Mouse (Mus musculus) embryonic facial prominence, embryonic 13.5 days (tissue): Measurements from ENCODE around the gene Cfap58. TPM values are rescaled to one million over a fixed set of nuclear protein-coding genes. Genes with fewer than 3 reads are reported as not detected.

Source experiments
- ATAC-seq: fragments of 200-750 bp; cut with Nextera tagmentation; 2 replicates; pipeline ENCODE4 v1.8.0; 2017; ENCODE audit warnings: low read depth; ENCODE audit not compliant: insufficient number of reproducible peaks, insufficient read depth, low FRiP score, low TSS enrichment
- H3K27ac ChIP-seq: fragments of 300-500 bp; sonication (generic); 2 replicates; pipeline ENCODE4 v1.5.1; 2015; ENCODE audit warnings: moderate library complexity, mild to moderate bottlenecking, inconsistent platforms
- H3K27me3 ChIP-seq: fragments of 300-500 bp; sonication (generic); 2 replicates; pipeline ENCODE4 v1.6.1; 2015; ENCODE audit warnings: mild to moderate bottlenecking, inconsistent platforms
- H3K36me3 ChIP-seq: fragments of 300-500 bp; sonication (generic); 2 replicates; pipeline ENCODE4 v1.6.1; 2015; ENCODE audit warnings: mild to moderate bottlenecking, inconsistent platforms
- H3K4me1 ChIP-seq: fragments of 300-500 bp; sonication (generic); 2 replicates; pipeline ENCODE4 v1.6.1; 2015; ENCODE audit warnings: inconsistent platforms
- H3K4me2 ChIP-seq: fragments of 300-500 bp; sonication (generic); 2 replicates; pipeline ENCODE4 v1.6.1; 2015; ENCODE audit warnings: moderate library complexity, mild to moderate bottlenecking, inconsistent platforms
- H3K4me3 ChIP-seq: fragments of 300-500 bp; sonication (generic); 2 replicates; pipeline ENCODE4 v1.5.1; 2015; ENCODE audit warnings: mild to moderate bottlenecking, inconsistent platforms
- H3K9ac ChIP-seq: fragments of 300-500 bp; sonication (generic); 2 replicates; pipeline ENCODE4 v1.6.1; 2015; ENCODE audit warnings: mild to moderate bottlenecking, inconsistent platforms
- H3K9me3 ChIP-seq: fragments of 300-500 bp; sonication (generic); 2 replicates; pipeline ENCODE4 v1.6.1; 2016; ENCODE audit warnings: inconsistent platforms
- WGBS: fragments of 180-500 bp; shearing (Covaris S2); methylation state at CpG from one replicate; pipeline ENCODE4 v1.1.7; 2015; ENCODE audit warnings: mixed read lengths; 5-methylcytosine and 5-hydroxymethylcytosine counted together
- polyA plus RNA-seq: library from polyadenylated mRNA; unstranded; fragments of >200 nt; fragmentation: Nextera tagmentation; extraction: Ambion mirVana; gene quantifications from 2 replicates; pipeline ENCODE4 v1.2.1, GENCODE M21; 2015

The Cfap58 gene
- polyA plus RNA-seq, 1 experiment from 2014 or later: 0.17 TPM

GRCm38 (mm10) chr19:48022763-48023162 is 85.3 kb downstream of the Cfap58 start:
- no peak overlapping the region for H3K4me2 ChIP-seq
- ATAC-seq: no peak

GRCm38 (mm10) chr19:48023726-48024125 is 86.3 kb downstream of the Cfap58 start:
- Histone ChIP-seq H3K36me3 (no peaks in the 10 kb centered on the region), H3K4me1 (peaks cover 4% of the 10 kb centered on the region; the same call in 1 of the 2 replicates), H3K27ac (no peak overlapping the region), H3K4me2 (no peak overlapping the region), H3K9me3 (no peaks in the 10 kb centered on the region), H3K27me3 (no peaks in the 10 kb centered on the region), H3K4me3 (no peak overlapping the region), H3K9ac (no peak overlapping the region)
- WGBS: 84% methylated on average over 10 of the region's 10 CpGs
- ATAC-seq: no peak

More at GRCm38 (mm10) chr19:48022763-48023162, 85.3 kb downstream of the Cfap58 start:
- Histone ChIP-seq H3K27me3 (no peaks in the 10 kb centered on the region), H3K27ac (no peak overlapping the region), H3K9me3 (no peaks in the 10 kb centered on the region), H3K9ac (no peak overlapping the region), H3K4me1 (peaks cover 1% of the 10 kb centered on the region; the same call in 1 of the 2 replicates), H3K36me3 (no peaks in the 10 kb centered on the region), H3K4me3 (no peak overlapping the region)
- 86% methylated on average over 5 of the region's 5 CpGs for WGBS

- no peak overlapping the region for H3K4me3 ChIP-seq
- no peaks in the 10 kb centered on the region for H3K9me3 ChIP-seq
- H3K27me3 ChIP-seq: no peaks in the 10 kb centered on the region
- H3K4me2 ChIP-seq: no peak overlapping the region
- peaks cover 4% of the 10 kb centered on the region; the same call in 1 of the 2 replicates for H3K4me1 ChIP-seq
- no peak overlapping the region for H3K9ac ChIP-seq
- no peak for ATAC-seq
- WGBS: 69% methylated on average over 8 of the region's 8 CpGs
- no peaks in the 10 kb centered on the region for H3K36me3 ChIP-seq
- H3K27ac ChIP-seq: no peak overlapping the region
Measured at GRCm38 (mm10) chr19:48025366-48025765, 87.9 kb downstream of the Cfap58 start.

- no peak overlapping the region for H3K4me3 ChIP-seq
- no peaks in the 10 kb centered on the region for H3K9me3 ChIP-seq
- ATAC-seq: no peak
- WGBS: 64% methylated on average over 2 of the region's 2 CpGs
- no peak overlapping the region for H3K4me2 ChIP-seq
- H3K4me1 ChIP-seq: peaks cover 4% of the 10 kb centered on the region; the same call in 1 of the 2 replicates
- no peak overlapping the region for H3K9ac ChIP-seq
- no peaks in the 10 kb centered on the region for H3K27me3 ChIP-seq
- H3K27ac ChIP-seq: no peak overlapping the region
- no peaks in the 10 kb centered on the region for H3K36me3 ChIP-seq
Measured at GRCm38 (mm10) chr19:48026882-48027281, 89.4 kb downstream of the Cfap58 start.

- Histone ChIP-seq H3K9me3 (no peaks in the 10 kb centered on the region), H3K36me3 (no peaks in the 10 kb centered on the region), H3K9ac (no peak overlapping the region), H3K27me3 (no peaks in the 10 kb centered on the region), H3K27ac (no peak overlapping the region), H3K4me2 (no peak overlapping the region), H3K4me3 (no peak overlapping the region), H3K4me1 (no peaks in the 10 kb centered on the region)
- no peak for ATAC-seq
- WGBS: 92% methylated on average over 8 of the region's 8 CpGs
Measured at GRCm38 (mm10) chr19:48039554-48039953, 102.1 kb downstream of the Cfap58 start.

- H3K4me3 ChIP-seq: no peak overlapping the region
- H3K27me3 ChIP-seq: no peaks in the 10 kb centered on the region
- H3K9me3 ChIP-seq: no peaks in the 10 kb centered on the region
- H3K4me2 ChIP-seq: no peak overlapping the region
- no peaks in the 10 kb centered on the region for H3K4me1 ChIP-seq
- ATAC-seq: no peak
- no peak overlapping the region for H3K9ac ChIP-seq
- H3K36me3 ChIP-seq: no peaks in the 10 kb centered on the region
- 87% methylated on average over 7 of the region's 7 CpGs for WGBS
- H3K27ac ChIP-seq: no peak overlapping the region
Measured at GRCm38 (mm10) chr19:48047315-48047714, 109.8 kb downstream of the Cfap58 start.

GRCm38 (mm10) chr19:48049361-48049760 is 111.9 kb downstream of the Cfap58 start:
- no peaks in the 10 kb centered on the region for H3K9me3 ChIP-seq
- no peak overlapping the region for H3K9ac ChIP-seq
- no peak overlapping the region for H3K27ac ChIP-seq
- H3K36me3 ChIP-seq: no peaks in the 10 kb centered on the region
- no peak for ATAC-seq
- no peak overlapping the region for H3K4me3 ChIP-seq
- H3K4me1 ChIP-seq: no peaks in the 10 kb centered on the region
- WGBS: 41% methylated on average over 3 of the region's 3 CpGs
- no peak overlapping the region for H3K4me2 ChIP-seq
- no peaks in the 10 kb centered on the region for H3K27me3 ChIP-seq

GRCm38 (mm10) chr19:48063289-48063688 is 125.8 kb downstream of the Cfap58 start:
- no peak overlapping the region for H3K27ac ChIP-seq
- H3K36me3 ChIP-seq: no peaks in the 10 kb centered on the region
- H3K9ac ChIP-seq: no peak overlapping the region
- H3K4me3 ChIP-seq: no peak overlapping the region
- H3K9me3 ChIP-seq: no peaks in the 10 kb centered on the region
- WGBS: 47% methylated on average over 2 of the region's 2 CpGs
- peaks cover 6% of the 10 kb centered on the region for H3K27me3 ChIP-seq
- no peaks in the 10 kb centered on the region for H3K4me1 ChIP-seq
- no peak overlapping the region for H3K4me2 ChIP-seq
- no peak for ATAC-seq

GRCm38 (mm10) chr19:48079718-48080117 is 142.2 kb downstream of the Cfap58 start:
- Histone ChIP-seq H3K9me3 (no peaks in the 10 kb centered on the region), H3K27me3 (no peaks in the 10 kb centered on the region; the same call in 1 of the 2 replicates), H3K4me2 (no peak overlapping the region), H3K36me3 (no peaks in the 10 kb centered on the region), H3K4me1 (peaks cover 13% of the 10 kb centered on the region; the same call in 1 of the 2 replicates), H3K27ac (no peak overlapping the region), H3K9ac (no peak overlapping the region), H3K4me3 (no peak overlapping the region)
- WGBS: 39% methylated on average over 3 of the region's 3 CpGs
- no peak for ATAC-seq

- 85% methylated on average over 4 of the region's 4 CpGs for WGBS
- H3K9ac ChIP-seq: no peak overlapping the region
- H3K4me1 ChIP-seq: peaks cover 13% of the 10 kb centered on the region; the same call in 1 of the 2 replicates
- H3K36me3 ChIP-seq: no peaks in the 10 kb centered on the region
- no peak overlapping the region for H3K27ac ChIP-seq
- no peaks in the 10 kb centered on the region; the same call in 1 of the 2 replicates for H3K27me3 ChIP-seq
- no peaks in the 10 kb centered on the region for H3K9me3 ChIP-seq
- H3K4me2 ChIP-seq: no peak overlapping the region
- no peak overlapping the region for H3K4me3 ChIP-seq
- ATAC-seq: no peak
Measured at GRCm38 (mm10) chr19:48081456-48081855, 144.0 kb downstream of the Cfap58 start.
